Comparison of ENCODE assay signal across 26 mouse cellular contexts in genomic region chr15:82231100-82231499, GRCm38 (mm10). TPM values are rescaled to one million over a fixed set of nuclear protein-coding genes. Genes with fewer than 3 reads are reported as not detected.
A peak's percentile ranks its signal among the peaks of the same experiment; 100 is the strongest.
DNase-seq lines count a peak whose midpoint lies in the region; ATAC-seq lines count a peak whose summit lies in the region.
"Had no signal": no experiment of that assay in that cellular context is flagged by ENCODE, and none has a peak within 500 bp of the region (broad histone marks: within the 10 kb centered on the region; RNA-seq: fewer than 3 reads in every experiment).

No protein-coding gene starts in this region.

- H3K27ac ChIP-seq in embryonic facial prominence, embryonic 15.5 days (replicated peaks): no peak overlapping the region
- H3K27ac ChIP-seq in embryonic facial prominence, embryonic 10.5 days (replicated peaks): no peak overlapping the region
- no peak overlapping the region for H3K27ac ChIP-seq in kidney, embryonic 14.5 days (ENCODE audit: low read depth, low read length)
- H3K27ac ChIP-seq in lung, embryonic 15.5 days: no peak overlapping the region
- H3K27ac ChIP-seq: heart, embryonic 13.5 days; hindbrain, postnatal 0 days; limb, embryonic 12.5 days had no signal

- H3K27me3 ChIP-seq in embryonic facial prominence, embryonic 15.5 days: no peaks in the 10 kb centered on the region
- peaks cover 6% of the 10 kb centered on the region for H3K27me3 ChIP-seq in embryonic facial prominence, embryonic 10.5 days (replicated peaks; ENCODE audit: low read depth, poor library complexity, severe bottlenecking)
- H3K27me3 ChIP-seq in kidney, embryonic 14.5 days (ENCODE audit: control insufficient read depth, insufficient read depth, low read length): no peaks in the 10 kb centered on the region
- no peaks in the 10 kb centered on the region for H3K27me3 ChIP-seq in lung, embryonic 15.5 days

- intact Hi-C loops in left cerebral cortex, postnatal 25 days (cut with DNase I): no loop called here

- no peak overlapping the region for H3K4me3 ChIP-seq in embryonic facial prominence, embryonic 15.5 days (replicated peaks)
- H3K4me3 ChIP-seq in embryonic facial prominence, embryonic 10.5 days: no peak overlapping the region
- no peak overlapping the region for H3K4me3 ChIP-seq in kidney, embryonic 14.5 days (ENCODE audit: low read length)
- no peak overlapping the region for H3K4me3 ChIP-seq in lung, embryonic 15.5 days
- H3K4me3 ChIP-seq: heart, embryonic 13.5 days; limb, embryonic 12.5 days had no signal

- no peak for DNase-seq in embryonic facial prominence, embryonic 10.5 days (ENCODE audit: low spot score)
- no peak for DNase-seq in kidney, postnatal 10 days
- DNase-seq in lung, postnatal 4 days: no peak
- DNase-seq in left cerebral cortex, postnatal 25 days (ENCODE audit: low spot score in 2 of 2): no peak
- DNase-seq: adrenal gland, postnatal 10 days; cerebellum, postnatal 36 days; embryo, embryonic 11 days; gastrocnemius, postnatal 14 days; heart, adult 11 months; heart, postnatal 14 days; kidney, adult 11 months; kidney, postnatal 25 days; layer of hippocampus, postnatal 36 days; lung, postnatal 10 days; thymus, postnatal 36 days had no signal

- 0 out of 2 replicates have a peak, but pooled peaks have one; percentile 4 for ATAC-seq in embryonic facial prominence, embryonic 15.5 days (ENCODE audit: insufficient number of reproducible peaks, low FRiP score, low TSS enrichment, low read depth)
- ATAC-seq in kidney, embryonic 14.5 days (ENCODE audit: low FRiP score, low TSS enrichment): 0 out of 2 replicates have a peak, but pooled peaks have one; percentile 26
- peak; percentile 65; the same call in 1 of the 2 replicates for ATAC-seq in lung, embryonic 15.5 days (ENCODE audit: borderline replicate concordance, extremely low read depth, low FRiP score, low TSS enrichment)
- ATAC-seq: hindbrain, postnatal 0 days had no signal

- H3K36me3 ChIP-seq in embryonic facial prominence, embryonic 15.5 days: peaks cover 10% of the 10 kb centered on the region
- H3K36me3 ChIP-seq in embryonic facial prominence, embryonic 10.5 days (replicated peaks): peaks cover 18% of the 10 kb centered on the region
- no peaks in the 10 kb centered on the region; the same call in 1 of the 2 replicates for H3K36me3 ChIP-seq in kidney, embryonic 14.5 days (ENCODE audit: control insufficient read depth, insufficient read depth, low read length)
- H3K36me3 ChIP-seq in lung, embryonic 15.5 days: no peaks in the 10 kb centered on the region

- H3K4me2 ChIP-seq in embryonic facial prominence, embryonic 15.5 days (replicated peaks): no peak overlapping the region
- no peak overlapping the region for H3K4me2 ChIP-seq in kidney, embryonic 14.5 days (replicated peaks; ENCODE audit: low read depth, low read length)
- H3K4me2 ChIP-seq in lung, embryonic 15.5 days: no peak overlapping the region
- H3K4me2 ChIP-seq: heart, embryonic 13.5 days; limb, embryonic 12.5 days; midbrain, embryonic 11.5 days had no signal

- 73% methylated on average over 4 of the region's 4 CpGs for WGBS in embryonic facial prominence, embryonic 15.5 days
- 77% methylated on average over 4 of the region's 4 CpGs for WGBS in embryonic facial prominence, embryonic 10.5 days
- WGBS in kidney, embryonic 14.5 days: 73% methylated on average over 4 of the region's 4 CpGs
- 74% methylated on average over 4 of the region's 4 CpGs for WGBS in lung, embryonic 15.5 days

- 0 out of 2 replicates have a peak, but pooled peaks cover 7% of the 10 kb centered on the region for H3K4me1 ChIP-seq in embryonic facial prominence, embryonic 15.5 days
- H3K4me1 ChIP-seq in embryonic facial prominence, embryonic 10.5 days: peaks cover 30% of the 10 kb centered on the region
- 0 out of 2 replicates have a peak, but pooled peaks cover 14% of the 10 kb centered on the region for H3K4me1 ChIP-seq in kidney, embryonic 14.5 days (ENCODE audit: control insufficient read depth, insufficient read depth, low read length)
- peaks cover 4% of the 10 kb centered on the region for H3K4me1 ChIP-seq in lung, embryonic 15.5 days

- H3K9me3 ChIP-seq in embryonic facial prominence, embryonic 15.5 days (replicated peaks): no peaks in the 10 kb centered on the region
- no peaks in the 10 kb centered on the region for H3K9me3 ChIP-seq in embryonic facial prominence, embryonic 10.5 days
- H3K9me3 ChIP-seq in kidney, embryonic 14.5 days (ENCODE audit: control insufficient read depth, low read length): no peaks in the 10 kb centered on the region
- H3K9me3 ChIP-seq in lung, embryonic 15.5 days: no peaks in the 10 kb centered on the region
- H3K9me3 ChIP-seq: heart, embryonic 13.5 days; limb, embryonic 12.5 days had no signal

- no peak overlapping the region for H3K9ac ChIP-seq in embryonic facial prominence, embryonic 15.5 days
- H3K9ac ChIP-seq in kidney, embryonic 14.5 days (ENCODE audit: low read depth, low read length): no peak overlapping the region
- H3K9ac ChIP-seq in lung, embryonic 15.5 days: no peak overlapping the region
- H3K9ac ChIP-seq: heart, embryonic 13.5 days; limb, embryonic 12.5 days had no signal

RNA-seq across cellular contexts. Expression of gene Tnfrsf13c, which starts 6.9 kb away (rescaled TPM):
- polyA plus RNA-seq in embryonic facial prominence, embryonic 15.5 days (2015; fragmentation: Nextera tagmentation; extraction: Ambion mirVana): 0.58 and 0.61 TPM in 2 replicates
- 0.10 and 0.75 TPM in 2 replicates for polyA plus RNA-seq in embryonic facial prominence, embryonic 10.5 days (2016; fragmentation: Nextera tagmentation; extraction: Ambion mirVana)
- polyA plus RNA-seq in kidney, embryonic 14.5 days (2014; fragmentation: Nextera tagmentation; extraction: Ambion mirVana): 0.12 and 0.13 TPM in 2 replicates
- polyA plus RNA-seq in lung, embryonic 15.5 days (2015; fragmentation: Nextera tagmentation; extraction: Ambion mirVana): 0.12 TPM in 1 of 2 replicates, not detected in the other
- total RNA-seq in left cerebral cortex, postnatal 25 days (2021): under 1 TPM; 0.41 TPM
- total RNA-seq: gastrocnemius, postnatal 14 days had no signal
- polyA plus RNA-seq: limb, embryonic 12.5 days had no signal

RNA-seq across cellular contexts. Expression of gene Cenpm, which starts 13.4 kb away (rescaled TPM):
- 57.7 and 60.9 TPM in 2 replicates for polyA plus RNA-seq in embryonic facial prominence, embryonic 15.5 days (2015; fragmentation: Nextera tagmentation; extraction: Ambion mirVana)
- polyA plus RNA-seq in embryonic facial prominence, embryonic 10.5 days (2016; fragmentation: Nextera tagmentation; extraction: Ambion mirVana): 81.5 and 82.5 TPM in 2 replicates
- polyA plus RNA-seq in kidney, embryonic 14.5 days (2014; fragmentation: Nextera tagmentation; extraction: Ambion mirVana): 83.3 and 116 TPM in 2 replicates
- 71.6 and 74.5 TPM in 2 replicates for polyA plus RNA-seq in lung, embryonic 15.5 days (2015; fragmentation: Nextera tagmentation; extraction: Ambion mirVana)
- total RNA-seq in left cerebral cortex, postnatal 25 days (2021): 1 to 10 TPM; 3.5 to 3.9 TPM
- total RNA-seq: monocyte, adult 5-6 weeks; neutrophil, adult 5-6 weeks had no signal

RNA-seq across cellular contexts. Expression of gene Shisa8, which starts 18.5 kb away (rescaled TPM):
- polyA plus RNA-seq in embryonic facial prominence, embryonic 15.5 days (2015; fragmentation: Nextera tagmentation; extraction: Ambion mirVana): 1.5 and 2.9 TPM in 2 replicates
- 0.35 and 0.38 TPM in 2 replicates for polyA plus RNA-seq in embryonic facial prominence, embryonic 10.5 days (2016; fragmentation: Nextera tagmentation; extraction: Ambion mirVana)
- 0.80 and 1.1 TPM in 2 replicates for polyA plus RNA-seq in kidney, embryonic 14.5 days (2014; fragmentation: Nextera tagmentation; extraction: Ambion mirVana)
- polyA plus RNA-seq in lung, embryonic 15.5 days (2015; fragmentation: Nextera tagmentation; extraction: Ambion mirVana): 1.1 and 1.3 TPM in 2 replicates
- total RNA-seq in left cerebral cortex, postnatal 25 days (2021): 1 to 10 TPM; 2.3 to 4.2 TPM
- total RNA-seq: monocyte, adult 5-6 weeks had no signal

RNA-seq across cellular contexts. Expression of gene 1500009C09Rik, which starts 21.1 kb away (rescaled TPM):
- not detected in 2 replicates for polyA plus RNA-seq in embryonic facial prominence, embryonic 15.5 days (2015; fragmentation: Nextera tagmentation; extraction: Ambion mirVana)
- not detected in 2 replicates for polyA plus RNA-seq in embryonic facial prominence, embryonic 10.5 days (2016; fragmentation: Nextera tagmentation; extraction: Ambion mirVana)
- polyA plus RNA-seq in kidney, embryonic 14.5 days (2014; fragmentation: Nextera tagmentation; extraction: Ambion mirVana): not detected in 2 replicates
- polyA plus RNA-seq in lung, embryonic 15.5 days (2015; fragmentation: Nextera tagmentation; extraction: Ambion mirVana): not detected in 2 replicates
- total RNA-seq in left cerebral cortex, postnatal 25 days (2021): 100 to 1,000 TPM in 1 of 2 experiments, 10 to 100 TPM in 1; 99.5 to 102 TPM
- total RNA-seq: gastrocnemius, postnatal 14 days; heart, postnatal 14 days; megakaryocyte progenitor cell, adult 5-6 weeks; monocyte, adult 5-6 weeks; neutrophil, adult 5-6 weeks had no signal
- polyA plus RNA-seq: heart, embryonic 13.5 days; limb, embryonic 12.5 days; liver, embryonic 16.5 days had no signal

RNA-seq across cellular contexts. Expression of gene Sept3, which starts 43.6 kb away (rescaled TPM):
- 17.1 and 18.7 TPM in 2 replicates for polyA plus RNA-seq in embryonic facial prominence, embryonic 15.5 days (2015; fragmentation: Nextera tagmentation; extraction: Ambion mirVana)
- 49.4 and 55.6 TPM in 2 replicates for polyA plus RNA-seq in embryonic facial prominence, embryonic 10.5 days (2016; fragmentation: Nextera tagmentation; extraction: Ambion mirVana)
- polyA plus RNA-seq in kidney, embryonic 14.5 days (2014; fragmentation: Nextera tagmentation; extraction: Ambion mirVana): 8.6 and 15.8 TPM in 2 replicates
- 4.1 and 6.3 TPM in 2 replicates for polyA plus RNA-seq in lung, embryonic 15.5 days (2015; fragmentation: Nextera tagmentation; extraction: Ambion mirVana)
- 100 to 1,000 TPM; 436 to 478 TPM for total RNA-seq in left cerebral cortex, postnatal 25 days (2021)
- total RNA-seq: neutrophil, adult 5-6 weeks had no signal

Comparison
In these comparisons a context has a peak if more than half of its experiments do, and no peak if none do; other contexts are left out.
1. ATAC-seq: peak in every context shown above with its lines; median percentile 65 in lung, embryonic 15.5 days; 26 in kidney, embryonic 14.5 days; 4 in embryonic facial prominence, embryonic 15.5 days.